In genomic region chr13:80409790-80410433, GRCm38 (mm10) we compare ENCODE assay signal across 17 mouse cellular contexts.
DNase-seq lines count a peak whose midpoint lies in the region; ATAC-seq and TF ChIP-seq lines count a peak whose summit lies in the region.
"Had no signal": no experiment of that assay in that cellular context is flagged by ENCODE, and none has a peak within 500 bp of the region (broad histone marks: within the 10 kb centered on the region; RNA-seq: fewer than 3 reads in every experiment).

No protein-coding gene starts in this region.

- no peak overlapping the region for H3K9ac ChIP-seq in hindbrain, postnatal 0 days (replicated peaks; ENCODE audit: low read length)
- no peak overlapping the region for H3K9ac ChIP-seq in midbrain, postnatal 0 days (replicated peaks; ENCODE audit: low read length, poor library complexity, severe bottlenecking)
- H3K9ac ChIP-seq: embryonic facial prominence, embryonic 15.5 days; hindbrain, embryonic 12.5 days; lung, embryonic 14.5 days; neural tube, embryonic 15.5 days had no signal

- TF ChIP-seq POLR2A in brain, embryonic 14.5 days (IDR thresholded peaks at IDR 0.05; ENCODE audit: borderline replicate concordance, extremely low read depth, insufficient read depth, insufficient read length, poor library complexity, severe bottlenecking) = no peak

- TF ChIP-seq CTCF in hindbrain, postnatal 0 days (IDR thresholded peaks at IDR 0.05; ENCODE audit: low read depth) = no peak
- TF ChIP-seq CTCF in brain, embryonic 14.5 days (IDR thresholded peaks at IDR 0.05; ENCODE audit: borderline replicate concordance, extremely low read depth, insufficient read depth, insufficient read length) = no peak
- no peak for TF ChIP-seq CTCF in midbrain, postnatal 0 days (IDR thresholded peaks at IDR 0.05)

- H3K27ac ChIP-seq in hindbrain, postnatal 0 days = no peak overlapping the region
- H3K27ac ChIP-seq in hindbrain, embryonic 10.5 days = no peak overlapping the region
- no peak overlapping the region for H3K27ac ChIP-seq in midbrain, postnatal 0 days (ENCODE audit: low read depth, low read length)
- H3K27ac ChIP-seq: embryonic facial prominence, embryonic 15.5 days; heart, adult 2 months; hindbrain, embryonic 12.5 days; macrophage; neural tube, embryonic 15.5 days had no signal

- no peaks in the 10 kb centered on the region for H3K9me3 ChIP-seq in hindbrain, postnatal 0 days (ENCODE audit: low read length)
- H3K9me3 ChIP-seq in hindbrain, embryonic 10.5 days = no peaks in the 10 kb centered on the region
- H3K9me3 ChIP-seq in midbrain, postnatal 0 days (ENCODE audit: low read length) = no peaks in the 10 kb centered on the region
- H3K9me3 ChIP-seq: embryonic facial prominence, embryonic 15.5 days; hindbrain, embryonic 12.5 days; neural tube, embryonic 15.5 days had no signal

- peak; percentile 84 to 85 for DNase-seq in cerebellum, postnatal 10 days
- no peak for DNase-seq in cerebellum, adult 11-12 months
- DNase-seq in hindbrain, postnatal 0 days (ENCODE audit: low spot score) = peak; percentile 62
- no peak for DNase-seq in hindbrain, embryonic 10.5 days (ENCODE audit: low spot score)
- DNase-seq in brain, embryonic 14.5 days (ENCODE audit: low read depth) = peak; percentile 82
- peak; percentile 60 for DNase-seq in midbrain, postnatal 0 days (ENCODE audit: low spot score)
- no peak for DNase-seq in heart, adult 9 months (ENCODE audit: low spot score in 2 of 2)
- DNase-seq: adrenal gland, adult 8-10 months; gastrocnemius, postnatal 10 days; heart, adult 2 months; lung, embryonic 14.5 days; thymus, postnatal 25 days had no signal

- no peak overlapping the region for H3K4me2 ChIP-seq in hindbrain, postnatal 0 days (ENCODE audit: low read depth, low read length)
- no peak overlapping the region for H3K4me2 ChIP-seq in midbrain, postnatal 0 days (ENCODE audit: low read depth, low read length, poor library complexity, severe bottlenecking)
- H3K4me2 ChIP-seq: embryonic facial prominence, embryonic 15.5 days; hindbrain, embryonic 12.5 days; lung, embryonic 14.5 days; neural tube, embryonic 15.5 days had no signal

- no peak overlapping the region for H3K4me3 ChIP-seq in hindbrain, postnatal 0 days (ENCODE audit: low read length)
- no peak overlapping the region for H3K4me3 ChIP-seq in hindbrain, embryonic 10.5 days
- H3K4me3 ChIP-seq in midbrain, postnatal 0 days (ENCODE audit: low read depth, low read length) = no peak overlapping the region
- H3K4me3 ChIP-seq: embryonic facial prominence, embryonic 15.5 days; heart, adult 2 months; hindbrain, embryonic 12.5 days; neural tube, embryonic 15.5 days had no signal

- no peak for ATAC-seq in hindbrain, postnatal 0 days
- ATAC-seq in midbrain, postnatal 0 days (ENCODE audit: low FRiP score) = no peak
- ATAC-seq: intestine, postnatal 0 days had no signal

- no peaks in the 10 kb centered on the region for H3K36me3 ChIP-seq in hindbrain, postnatal 0 days (ENCODE audit: insufficient read depth, low read length)
- no peaks in the 10 kb centered on the region for H3K36me3 ChIP-seq in hindbrain, embryonic 10.5 days
- H3K36me3 ChIP-seq in midbrain, postnatal 0 days (ENCODE audit: insufficient read depth, low read length) = no peaks in the 10 kb centered on the region
- H3K36me3 ChIP-seq: embryonic facial prominence, embryonic 15.5 days; hindbrain, embryonic 12.5 days; neural tube, embryonic 15.5 days had no signal

- H3K4me1 ChIP-seq in hindbrain, postnatal 0 days (ENCODE audit: insufficient read depth, low read length) = no peaks in the 10 kb centered on the region
- no peaks in the 10 kb centered on the region for H3K4me1 ChIP-seq in hindbrain, embryonic 10.5 days (replicated peaks)
- H3K4me1 ChIP-seq in midbrain, postnatal 0 days (ENCODE audit: insufficient read depth, low read length) = no peaks in the 10 kb centered on the region
- H3K4me1 ChIP-seq: embryonic facial prominence, embryonic 15.5 days; hindbrain, embryonic 12.5 days; neural tube, embryonic 15.5 days had no signal

- H3K27me3 ChIP-seq in hindbrain, postnatal 0 days (ENCODE audit: insufficient read depth, low read length) = no peaks in the 10 kb centered on the region
- no peaks in the 10 kb centered on the region for H3K27me3 ChIP-seq in hindbrain, embryonic 10.5 days (ENCODE audit: insufficient read depth, poor library complexity, severe bottlenecking)
- H3K27me3 ChIP-seq in midbrain, postnatal 0 days (ENCODE audit: insufficient read depth, low read length) = no peaks in the 10 kb centered on the region
- H3K27me3 ChIP-seq: embryonic facial prominence, embryonic 15.5 days; hindbrain, embryonic 12.5 days; neural tube, embryonic 15.5 days had no signal

Comparison
In these comparisons a context has a peak if more than half of its experiments do, and no peak if none do; other contexts are left out.
1. DNase-seq: peak in cerebellum, postnatal 10 days (2 of 2), hindbrain, postnatal 0 days (single experiment), brain, embryonic 14.5 days (single experiment) and midbrain, postnatal 0 days (single experiment); none in cerebellum, adult 11-12 months (single experiment), hindbrain, embryonic 10.5 days (single experiment) and heart, adult 9 months (0 of 2).